Comparison of ENCODE assay signal across 9 mouse cellular contexts in the genomic region with DNA sequence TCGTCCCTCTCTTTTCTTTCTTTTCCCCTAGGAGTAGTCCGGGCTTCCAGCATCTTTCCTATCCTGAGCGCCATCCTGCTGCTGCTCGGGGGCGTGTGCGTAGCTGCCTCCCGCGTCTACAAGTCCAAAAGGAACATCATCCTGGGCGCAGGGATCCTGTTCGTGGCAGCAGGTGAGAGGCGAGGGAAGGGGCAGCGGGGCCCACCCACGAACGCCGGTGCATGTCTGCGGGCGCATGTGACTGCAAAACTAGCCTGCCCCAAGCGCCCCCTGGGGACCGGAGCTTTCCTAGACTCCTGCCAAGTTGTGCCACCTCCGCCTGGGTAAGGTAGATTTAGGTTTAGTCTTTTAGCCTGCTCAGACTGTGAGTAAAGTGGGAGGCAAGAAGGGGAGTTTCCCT. TPM values are rescaled to one million over a fixed set of nuclear protein-coding genes. Genes with fewer than 3 reads are reported as not detected.
DNase-seq lines count a peak whose midpoint lies in the region; ATAC-seq and TF ChIP-seq lines count a peak whose summit lies in the region.
"Had no signal": no experiment of that assay in that cellular context is flagged by ENCODE, and none has a peak within 500 bp of the region (broad histone marks: within the 10 kb centered on the region; RNA-seq: fewer than 3 reads in every experiment).

No protein-coding gene starts in this region.

- H3K27ac ChIP-seq in kidney, postnatal 0 days: no peak overlapping the region
- H3K27ac ChIP-seq in kidney, adult 2 months (ENCODE audit: insufficient read depth, low read depth, low read length): no peak overlapping the region
- no peak overlapping the region for H3K27ac ChIP-seq in hindbrain, embryonic 12.5 days
- H3K27ac ChIP-seq in midbrain, embryonic 10.5 days (replicated peaks): peak overlapping the region; percentile 63
- H3K27ac ChIP-seq: macrophage had no signal

- H3K27me3 ChIP-seq in kidney, postnatal 0 days (ENCODE audit: insufficient read depth, low read length): peaks cover 57% of the 10 kb centered on the region
- H3K27me3 ChIP-seq in kidney, adult 2 months (replicated peaks; ENCODE audit: control insufficient read depth, insufficient read depth, low read length): peaks cover 3% of the 10 kb centered on the region
- H3K27me3 ChIP-seq in hindbrain, embryonic 12.5 days: peaks cover 59% of the 10 kb centered on the region
- H3K27me3 ChIP-seq in midbrain, embryonic 10.5 days (ENCODE audit: low read depth, poor library complexity, severe bottlenecking): peaks cover 62% of the 10 kb centered on the region

- 1% methylated on average over 19 of the region's 20 CpGs for WGBS in kidney, postnatal 0 days
- 2% methylated on average over 20 of the region's 20 CpGs for WGBS in kidney, adult 2 months
- under 1% methylated on average over 20 of the region's 20 CpGs for WGBS in hindbrain, embryonic 12.5 days
- WGBS in midbrain, embryonic 10.5 days: 2% methylated on average over 20 of the region's 20 CpGs

- no peaks in the 10 kb centered on the region for H3K9me3 ChIP-seq in kidney, postnatal 0 days (replicated peaks; ENCODE audit: low read length)
- H3K9me3 ChIP-seq in hindbrain, embryonic 12.5 days (replicated peaks): no peaks in the 10 kb centered on the region
- 0 out of 2 replicates have a peak, but pooled peaks cover 3% of the 10 kb centered on the region for H3K9me3 ChIP-seq in midbrain, embryonic 10.5 days (replicated peaks)

- 0 out of 2 replicates have a peak overlapping the region, but pooled peaks have one; percentile 13 for H3K9ac ChIP-seq in kidney, postnatal 0 days (ENCODE audit: low read depth, low read length)
- H3K9ac ChIP-seq in hindbrain, embryonic 12.5 days: peak overlapping the region; percentile 38; the same call in 1 of the 2 replicates

- H3K4me1 ChIP-seq in kidney, postnatal 0 days (replicated peaks; ENCODE audit: insufficient read depth, low read length): 0 out of 2 replicates have a peak, but pooled peaks cover 6% of the 10 kb centered on the region
- no peaks in the 10 kb centered on the region for H3K4me1 ChIP-seq in kidney, adult 2 months (ENCODE audit: control insufficient read depth, insufficient read depth, low read length)
- H3K4me1 ChIP-seq in hindbrain, embryonic 12.5 days: peaks cover 25% of the 10 kb centered on the region
- peaks cover 29% of the 10 kb centered on the region for H3K4me1 ChIP-seq in midbrain, embryonic 10.5 days

- no peaks in the 10 kb centered on the region for H3K36me3 ChIP-seq in kidney, postnatal 0 days (ENCODE audit: insufficient read depth, low read length)
- no peaks in the 10 kb centered on the region for H3K36me3 ChIP-seq in kidney, adult 2 months (ENCODE audit: control insufficient read depth, insufficient read depth, low read length)
- no peaks in the 10 kb centered on the region for H3K36me3 ChIP-seq in hindbrain, embryonic 12.5 days
- no peaks in the 10 kb centered on the region for H3K36me3 ChIP-seq in midbrain, embryonic 10.5 days

- DNase-seq in kidney, postnatal 0 days (ENCODE audit: low spot score): peak; percentile 21
- DNase-seq in kidney, adult 2 months: no peak
- DNase-seq in MEL-GATA-1-ER (ENCODE audit: extremely low read depth, low read depth): peak; percentile 26
- peak; percentile 55 to 60 for DNase-seq in cerebellum, postnatal 14 days
- peak; percentile 54 for DNase-seq in midbrain, embryonic 10.5 days (ENCODE audit: low spot score)
- peak; percentile 55 to 62 for DNase-seq in thymus, postnatal 36 days
- DNase-seq in urinary bladder, postnatal 4 days (ENCODE audit: low spot score in 2 of 2): no peak

- no peak for TF ChIP-seq POLR2A in kidney, adult 2 months (IDR thresholded peaks at IDR 0.05; ENCODE audit: low read depth, low read length)

- no peak for ATAC-seq in kidney, postnatal 0 days (replicated peaks; ENCODE audit: low FRiP score, low read depth)
- no peak for ATAC-seq in hindbrain, embryonic 12.5 days (ENCODE audit: low FRiP score)

- peak; percentile 41 for TF ChIP-seq CTCF in kidney, postnatal 0 days (IDR thresholded peaks at IDR 0.05; ENCODE audit: low read depth)
- TF ChIP-seq CTCF in kidney, adult 2 months (conservative IDR thresholded peaks at IDR 0.05; ENCODE audit: insufficient read depth, insufficient read length, low read depth, low read length): no peak

- H3K4me2 ChIP-seq in kidney, postnatal 0 days (ENCODE audit: low read length): peak overlapping the region; percentile 53
- H3K4me2 ChIP-seq in hindbrain, embryonic 12.5 days (replicated peaks): peak overlapping the region; percentile 77

- peak overlapping the region; percentile 26 for H3K4me3 ChIP-seq in kidney, postnatal 0 days (replicated peaks; ENCODE audit: low read depth, low read length)
- H3K4me3 ChIP-seq in kidney, adult 2 months (ENCODE audit: insufficient read depth, low read depth, low read length): no peak overlapping the region
- H3K4me3 ChIP-seq in hindbrain, embryonic 12.5 days: peak overlapping the region; percentile 39
- H3K4me3 ChIP-seq in midbrain, embryonic 10.5 days: peak overlapping the region; percentile 58

RNA-seq across cellular contexts. Expression of a gene that starts 12.0 kb away (rescaled TPM):
- 0.11 TPM in 1 of 2 replicates, not detected in the other for polyA plus RNA-seq in kidney, postnatal 0 days (2015; fragmentation: Nextera tagmentation; extraction: Ambion mirVana)
- 1.3 TPM in 1 of 2 replicates, not detected in the other for polyA plus RNA-seq in kidney, adult 2 months (2012; rRNA removed)
- 0.27 and 1.4 TPM in 2 replicates for polyA plus RNA-seq in hindbrain, embryonic 12.5 days (2016; fragmentation: Nextera tagmentation; extraction: Ambion mirVana)
- not detected in 2 replicates for polyA plus RNA-seq in midbrain, embryonic 10.5 days (2016; fragmentation: Nextera tagmentation; extraction: Ambion mirVana)
- polyA plus RNA-seq: macrophage had no signal

RNA-seq across cellular contexts. Expression of a gene that starts 21.6 kb away (rescaled TPM):
- 0.67 and 1.1 TPM in 2 replicates for polyA plus RNA-seq in kidney, postnatal 0 days (2015; fragmentation: Nextera tagmentation; extraction: Ambion mirVana)
- polyA plus RNA-seq in kidney, adult 2 months (2012; rRNA removed): 0.11 TPM in 1 of 2 replicates, not detected in the other
- 7.9 and 8.6 TPM in 2 replicates for polyA plus RNA-seq in hindbrain, embryonic 12.5 days (2016; fragmentation: Nextera tagmentation; extraction: Ambion mirVana)
- 5.1 and 8.3 TPM in 2 replicates for polyA plus RNA-seq in midbrain, embryonic 10.5 days (2016; fragmentation: Nextera tagmentation; extraction: Ambion mirVana)
- polyA plus RNA-seq: macrophage had no signal

Comparison
In these comparisons a context has a peak if more than half of its experiments do, and no peak if none do; other contexts are left out.
1. DNase-seq: peak in kidney, postnatal 0 days (single experiment), MEL-GATA-1-ER (single experiment), cerebellum, postnatal 14 days (2 of 2), midbrain, embryonic 10.5 days (single experiment) and thymus, postnatal 36 days (2 of 2); none in kidney, adult 2 months (single experiment) and urinary bladder, postnatal 4 days (0 of 2).